Mouse (Mus musculus): ENCODE measurements around the gene Spata21. TPM values are rescaled to one million over a fixed set of nuclear protein-coding genes. Genes with fewer than 3 reads are reported as not detected.

The Spata21 gene
- total RNA-seq, 2 experiments from 2014 or later = not detected

- no peak for DNase-seq (ENCODE audit: low spot score in 2 of 2)
Observed at GRCm38 (mm10) chr4:141074109-141074508, 14.0 kb upstream of the Spata21 start.

- no peak for DNase-seq (ENCODE audit: low spot score in 2 of 2)
Observed at GRCm38 (mm10) chr4:141076761-141077506, 11.2 kb upstream of the Spata21 start.

GRCm38 (mm10) chr4:141077681-141078509, 10.2 kb upstream of the Spata21 start, which contains the start of gene Necap2:
TSS of gene Necap2 (minus strand) at chr4:141078357.
- peak; percentile 91 to 93 for DNase-seq (ENCODE audit: low spot score in 2 of 2)

- no peak for DNase-seq (ENCODE audit: low spot score in 2 of 2)
Observed at GRCm38 (mm10) chr4:141078510-141079137, 9.5 kb upstream of the Spata21 start.

GRCm38 (mm10) chr4:141086862-141087261, 1.3 kb upstream of the Spata21 start:
- no peak for DNase-seq (ENCODE audit: low spot score in 2 of 2)

GRCm38 (mm10) chr4:141088714-141089113, 581 bp downstream of the Spata21 start:
- DNase-seq (ENCODE audit: low spot score in 2 of 2) = no peak

GRCm38 (mm10) chr4:141095016-141095415, 6.9 kb downstream of the Spata21 start:
- no peak for DNase-seq (ENCODE audit: low spot score in 2 of 2)

GRCm38 (mm10) chr4:141096710-141097109, 8.6 kb downstream of the Spata21 start:
- DNase-seq (ENCODE audit: low spot score in 2 of 2) = no peak

- DNase-seq (ENCODE audit: low spot score in 2 of 2) = no peak
Observed at GRCm38 (mm10) chr4:141098935-141099334, 10.8 kb downstream of the Spata21 start.

- no peak for DNase-seq (ENCODE audit: low spot score in 2 of 2)
Observed at GRCm38 (mm10) chr4:141099956-141100355, 11.8 kb downstream of the Spata21 start.

GRCm38 (mm10) chr4:141101291-141101690, 13.2 kb downstream of the Spata21 start:
- no peak for DNase-seq (ENCODE audit: low spot score in 2 of 2)

GRCm38 (mm10) chr4:141101855-141102254, 13.7 kb downstream of the Spata21 start:
- no peak for DNase-seq (ENCODE audit: low spot score in 2 of 2)

GRCm38 (mm10) chr4:141106526-141107183, 18.5 kb downstream of the Spata21 start:
- DNase-seq (ENCODE audit: low spot score in 2 of 2) = no peak

- no peak for DNase-seq (ENCODE audit: low spot score in 2 of 2)
Observed at GRCm38 (mm10) chr4:141108196-141108732, 20.1 kb downstream of the Spata21 start.

- DNase-seq (ENCODE audit: low spot score in 2 of 2) = no peak
Observed at GRCm38 (mm10) chr4:141113831-141114230, 25.7 kb downstream of the Spata21 start.

- no peak for DNase-seq (ENCODE audit: low spot score in 2 of 2)
Observed at GRCm38 (mm10) chr4:141114521-141114981, 26.4 kb downstream of the Spata21 start.

- DNase-seq (ENCODE audit: low spot score in 2 of 2) = no peak
Observed at GRCm38 (mm10) chr4:141115398-141115797, 27.3 kb downstream of the Spata21 start.

- no peak for DNase-seq (ENCODE audit: low spot score in 2 of 2)
Observed at GRCm38 (mm10) chr4:141118691-141119090, 30.6 kb downstream of the Spata21 start.

GRCm38 (mm10) chr4:141120700-141121099, 32.6 kb downstream of the Spata21 start:
- no peak for DNase-seq (ENCODE audit: low spot score in 2 of 2)

GRCm38 (mm10) chr4:141122663-141123062, 34.5 kb downstream of the Spata21 start:
- no peak for DNase-seq (ENCODE audit: low spot score in 2 of 2)

GRCm38 (mm10) chr4:141123065-141123464, 34.9 kb downstream of the Spata21 start:
- DNase-seq (ENCODE audit: low spot score in 2 of 2) = no peak

All from adrenal gland, adult 18-20 months (tissue).